Mouse (Mus musculus) olfactory bulb, adult 2 months (tissue): Measurements from ENCODE around the gene St6gal1.

Experiments
- CTCF ChIP-seq: fragments of 200-500 bp; IDR thresholded peaks from 2 replicates; pipeline ENCODE4 v1.5.1; 2012; ENCODE audit warnings: low read depth, mild to moderate bottlenecking, low read length, moderate library complexity; ENCODE audit not compliant: insufficient read depth
- POLR2A ChIP-seq: fragments of 200-500 bp; IDR thresholded peaks from 2 replicates; pipeline ENCODE4 v1.6.1; 2012; ENCODE audit warnings: mild to moderate bottlenecking, low read depth, low read length, moderate library complexity; ENCODE audit not compliant: insufficient read depth

- no peak for TF ChIP-seq CTCF
- TF ChIP-seq POLR2A: no peak
Measured at GRCm38 (mm10) chr16:23305830-23306623, 81.5 kb downstream of the St6gal1 start.
